Mouse (Mus musculus) c-Kit-positive CD71-negative TER-119-negative erythroid progenitor cells, embryonic 14.5 days (primary cell): ENCODE measurements around the gene Eif2ak2.

ENCODE experiments used
- DNase-seq: peaks from one replicate; pipeline ENCODE4 v3.0.0-alpha.2; 2013; ENCODE audit warnings: low read depth

The Eif2ak2 gene

DNA sequence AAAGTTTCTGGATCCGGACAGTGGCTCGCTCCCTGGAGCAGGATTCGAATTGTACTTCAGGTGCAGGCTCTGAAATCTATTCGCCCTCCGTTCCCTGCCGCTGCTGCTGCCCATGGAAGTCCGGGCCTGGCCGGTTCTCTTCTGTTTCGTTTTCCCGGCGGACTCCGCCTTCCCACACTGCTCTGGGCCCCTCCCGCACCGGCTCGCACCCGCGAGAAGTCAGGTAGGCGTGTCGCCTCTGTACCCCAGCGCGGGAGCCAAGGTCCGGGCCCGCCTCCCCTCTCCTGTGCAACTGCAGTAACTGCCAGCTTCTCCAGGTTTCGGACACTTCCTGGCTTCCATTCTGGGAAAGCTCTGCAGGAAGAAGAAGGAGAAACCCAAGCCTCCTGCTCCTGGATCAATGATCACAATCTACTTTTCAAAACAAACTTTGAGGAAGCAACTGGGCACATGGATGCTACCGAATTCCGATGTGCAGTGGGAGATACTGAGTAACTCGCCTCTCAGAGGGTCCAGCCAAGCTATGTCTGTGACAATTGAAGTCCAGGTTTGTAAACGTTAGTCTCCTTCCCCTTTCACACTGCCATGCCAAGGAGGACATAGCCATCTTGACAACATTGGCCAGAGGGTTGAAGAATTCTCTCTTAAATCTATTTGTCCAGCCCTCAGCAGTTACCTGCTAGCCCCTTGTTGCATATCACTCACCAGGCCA, at the start of gene Eif2ak2:
Gene Eif2ak2, minus strand, starts transcription at position 173 of the 712 bp plus-strand sequence.
- DNase-seq: peak; percentile 60

DNA sequence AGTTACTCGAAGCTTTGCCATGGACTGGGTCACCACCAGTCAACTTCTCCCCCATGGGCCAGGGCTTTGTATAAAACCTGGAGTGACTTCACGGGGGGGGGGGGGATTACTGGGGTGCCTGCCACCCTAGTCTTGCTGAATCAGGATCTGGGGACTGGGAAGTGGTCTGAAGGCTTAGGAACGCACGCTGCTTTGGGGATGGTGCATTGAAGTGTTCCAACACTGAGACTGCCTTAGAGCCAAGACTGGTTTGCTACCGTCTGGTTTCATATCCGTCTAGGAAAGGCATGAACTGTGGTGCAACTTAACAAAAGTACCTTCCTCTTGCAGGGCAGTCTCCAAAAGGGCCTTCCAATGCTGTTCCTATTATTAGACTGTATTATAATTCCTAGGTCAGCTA, 35.3 kb upstream of the Eif2ak2 start:
- no peak for DNase-seq

DNA sequence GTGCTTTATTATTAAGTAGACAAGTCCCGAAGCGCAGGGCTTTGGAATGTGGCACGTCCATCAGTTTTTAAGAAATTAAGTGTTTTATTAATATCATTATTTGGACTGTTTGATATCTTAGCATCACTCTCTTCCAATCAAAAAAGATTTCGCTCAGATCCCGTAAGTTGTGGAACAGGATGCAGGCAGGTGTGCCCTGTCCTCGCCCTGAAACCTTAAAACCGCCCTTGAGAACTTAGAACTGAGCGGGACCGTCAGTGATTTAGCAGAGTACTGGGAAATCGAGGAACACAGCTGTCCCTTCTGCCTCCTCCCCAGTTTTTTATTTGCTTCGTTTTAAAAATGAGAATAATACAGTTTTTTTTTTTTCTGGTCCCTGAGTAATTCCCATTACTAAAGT, 34.5 kb upstream of the Eif2ak2 start:
- DNase-seq: no peak

DNA sequence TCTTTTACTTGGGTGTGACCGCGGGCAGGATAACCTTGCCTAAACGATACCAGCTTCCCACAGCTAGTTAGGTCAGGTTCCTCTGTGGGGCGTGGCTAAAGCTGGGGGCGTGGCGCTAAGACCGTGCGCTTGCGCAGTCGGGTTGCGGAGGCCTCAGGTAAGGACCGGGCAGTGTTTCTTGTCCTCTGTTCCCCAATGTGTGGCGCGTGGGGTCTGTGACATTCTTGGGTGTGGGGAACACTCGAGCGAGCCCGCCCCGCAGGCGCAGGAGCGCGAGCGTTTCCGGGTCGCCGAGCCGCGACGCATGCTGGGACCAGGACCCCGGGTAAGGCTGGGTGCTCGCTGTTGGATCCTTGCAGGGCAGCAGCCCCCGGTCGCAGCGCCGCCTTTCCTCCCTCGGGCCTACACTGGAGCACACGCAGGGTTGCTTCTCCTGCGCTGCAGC, 34.0 kb upstream of the Eif2ak2 start, which contains the start of gene Cebpzos:
Gene Cebpzos, plus strand, starts transcription at position 132 of the 445 bp plus-strand sequence.
- DNase-seq: peak; percentile 79

DNA sequence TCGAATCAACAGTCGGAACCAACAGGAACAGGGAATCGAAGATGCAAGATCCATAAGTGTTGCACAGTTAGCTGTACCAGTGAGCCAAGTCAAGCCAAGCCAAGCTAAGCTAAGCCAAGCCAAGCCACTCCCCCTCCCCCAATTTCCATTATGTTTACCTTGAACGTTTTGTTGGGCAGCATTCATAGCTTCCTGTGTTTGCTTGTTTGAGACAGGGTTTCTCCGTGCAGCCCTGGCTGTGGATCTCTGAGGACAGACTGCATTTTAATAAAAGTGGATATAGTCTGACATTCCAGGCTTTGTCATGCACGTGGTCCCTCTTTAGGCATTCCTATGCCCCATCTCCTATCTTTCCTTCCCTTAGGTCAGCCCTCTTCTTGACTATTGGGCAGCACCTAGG, 33.4 kb upstream of the Eif2ak2 start:
- no peak for DNase-seq

DNA sequence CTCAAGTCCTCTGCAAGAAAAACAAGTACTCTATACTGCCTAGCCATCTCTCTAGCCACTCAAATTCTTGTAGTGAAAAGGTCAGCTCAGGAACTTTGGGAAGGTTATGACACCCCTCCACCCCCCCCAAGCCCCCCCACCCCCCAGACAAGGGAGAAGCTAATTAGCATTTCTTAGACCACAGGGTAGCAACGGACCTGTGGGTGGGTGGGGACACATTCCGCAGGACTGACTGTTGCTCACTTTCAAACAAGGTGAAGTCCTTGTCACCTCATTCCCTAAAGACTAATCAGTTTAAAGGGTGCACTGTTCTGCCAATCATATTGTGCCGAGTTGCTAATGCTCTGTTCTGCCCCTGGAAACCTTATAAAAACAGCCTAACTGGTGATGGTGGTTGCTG, 31.5 kb upstream of the Eif2ak2 start:
- no peak for DNase-seq

DNA sequence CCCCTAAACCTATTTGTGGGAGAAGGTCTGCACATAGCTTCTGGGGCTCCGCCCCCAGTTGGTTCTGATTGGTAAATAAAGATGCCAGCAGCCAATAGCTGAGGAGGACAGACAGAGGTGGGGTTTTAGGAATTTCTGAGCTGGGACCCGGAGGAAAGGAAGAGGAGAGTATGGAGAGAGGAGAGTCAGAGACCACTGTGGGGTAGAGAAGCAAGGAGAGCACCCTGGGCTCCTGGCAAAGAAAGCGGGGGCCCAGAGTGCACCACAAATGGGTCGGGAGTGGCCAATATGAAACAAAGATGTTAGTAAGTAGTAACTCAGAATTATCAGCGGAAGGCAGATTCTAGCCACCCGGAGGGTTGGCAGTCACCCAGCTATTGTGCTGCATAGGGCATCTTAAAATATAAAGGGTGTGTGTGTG, 30.5 kb upstream of the Eif2ak2 start:
- DNase-seq: no peak

DNA sequence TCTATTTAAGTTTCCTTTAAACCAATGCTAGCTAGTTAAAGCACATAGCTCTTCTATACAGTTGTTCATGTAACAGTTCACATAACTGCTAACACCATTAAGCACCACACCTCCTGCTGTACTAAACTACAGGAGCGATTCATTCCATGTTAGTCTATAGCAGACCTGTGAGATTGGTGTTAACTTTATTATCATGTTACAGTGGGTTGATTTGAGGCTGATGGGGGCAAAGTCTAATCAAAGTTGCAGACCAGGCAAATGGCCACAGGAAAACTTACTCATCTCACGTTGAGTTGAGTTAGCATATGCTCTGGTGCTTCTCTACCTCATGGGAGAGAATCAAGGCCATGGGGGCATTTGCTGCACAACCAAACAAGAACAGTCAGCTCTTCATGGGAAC, 27.0 kb upstream of the Eif2ak2 start:
- DNase-seq: no peak

DNA sequence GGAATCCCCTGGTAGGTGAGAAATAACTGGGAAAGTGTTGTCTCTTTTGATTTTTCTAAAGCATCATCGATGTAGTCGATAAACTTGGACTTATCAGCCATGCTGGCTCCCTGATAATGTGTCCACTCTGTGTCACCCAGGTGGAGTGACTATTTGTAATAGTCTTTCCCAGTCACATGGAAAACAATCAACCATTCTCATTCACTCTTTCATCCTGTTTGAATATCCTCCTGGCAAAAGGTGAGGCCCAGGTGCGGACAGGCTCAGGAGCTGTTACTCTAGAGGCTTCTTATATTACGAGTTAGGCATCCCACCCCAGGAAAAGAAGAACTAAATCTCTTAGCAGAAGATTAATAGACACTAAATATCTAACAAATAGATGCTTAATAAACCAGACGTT, 24.5 kb upstream of the Eif2ak2 start, which contains the start of gene Sult6b1:
Gene Sult6b1, minus strand, starts transcription at position 101 of the 400 bp plus-strand sequence.
- no peak for DNase-seq

DNA sequence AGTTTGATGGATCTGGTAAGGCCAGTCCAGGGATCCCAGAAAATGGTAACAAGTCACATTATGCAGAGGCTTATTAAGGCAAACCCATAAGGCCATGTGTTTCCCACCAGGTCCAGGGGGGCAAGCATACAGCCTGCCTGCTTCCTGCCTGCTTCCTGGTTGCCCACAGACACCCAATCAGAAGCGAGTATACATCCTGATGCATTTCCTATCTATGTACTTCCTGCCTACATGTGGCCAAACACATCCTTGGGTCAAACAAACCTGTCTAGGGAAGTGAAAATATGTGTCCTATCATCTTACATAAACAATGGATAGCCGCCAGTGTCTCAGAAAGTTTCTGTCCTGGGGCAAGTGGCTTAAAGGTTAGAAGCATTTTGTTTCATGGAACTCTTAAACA, 20.8 kb upstream of the Eif2ak2 start:
- no peak for DNase-seq

DNA sequence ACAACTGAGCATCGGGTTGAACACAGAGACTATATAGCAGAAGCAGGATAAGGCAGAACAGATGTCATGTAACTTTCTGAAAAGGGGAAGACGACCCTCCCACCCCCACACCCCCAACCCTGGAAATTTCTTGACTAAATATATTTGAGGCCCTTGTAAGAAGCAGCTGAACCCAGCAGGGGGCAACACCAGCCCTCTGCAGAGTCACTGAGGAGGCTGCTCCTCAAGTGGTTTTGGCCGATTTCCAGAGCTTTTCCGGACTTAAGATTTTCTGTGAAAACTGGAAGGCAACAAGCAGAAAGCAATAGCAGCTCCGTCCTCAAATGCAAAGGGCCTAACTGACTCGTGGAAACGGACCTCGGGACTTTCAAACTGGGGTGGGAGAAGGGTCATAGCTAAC, 13.0 kb upstream of the Eif2ak2 start:
- peak; percentile 34 for DNase-seq

DNA sequence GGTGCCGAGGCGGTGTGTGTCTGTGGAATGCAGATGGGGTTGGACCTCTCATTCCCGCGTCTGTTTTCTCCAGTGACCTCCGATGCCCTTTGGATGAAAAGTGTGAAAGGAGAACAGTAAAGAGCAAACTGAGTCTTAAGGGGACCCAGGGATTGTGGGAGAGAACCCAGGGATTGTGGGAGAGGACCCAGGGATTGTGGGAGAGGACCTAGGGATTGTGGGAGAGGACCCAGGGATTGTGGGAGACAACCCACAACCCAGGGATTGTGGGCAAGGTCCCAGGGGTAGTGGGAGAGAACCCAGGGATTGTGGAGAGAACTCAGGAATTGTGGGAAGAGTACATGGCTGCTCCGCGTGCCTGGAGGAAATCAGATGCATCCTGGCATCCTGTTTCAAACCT, 12.6 kb upstream of the Eif2ak2 start:
- DNase-seq: no peak

DNA sequence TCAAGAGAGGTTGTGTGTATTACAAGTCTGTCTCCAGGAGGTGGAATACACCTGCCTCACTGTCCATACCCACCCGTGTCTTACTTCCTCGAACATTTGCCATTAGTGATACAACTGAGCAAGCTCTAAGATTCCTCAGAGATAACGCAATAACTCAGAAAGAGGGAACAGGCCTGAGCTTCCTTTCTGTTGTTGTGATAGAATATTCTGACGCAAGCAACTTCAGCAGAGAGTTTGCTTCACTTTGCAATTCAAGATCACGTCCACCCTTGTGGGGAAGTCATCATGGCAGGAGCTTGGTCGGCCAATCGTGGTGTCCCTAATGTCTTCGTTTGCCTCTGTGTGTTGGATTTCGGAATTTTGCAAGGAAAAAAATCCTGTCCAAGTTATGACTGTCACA, 8.6 kb upstream of the Eif2ak2 start:
- no peak for DNase-seq

DNA sequence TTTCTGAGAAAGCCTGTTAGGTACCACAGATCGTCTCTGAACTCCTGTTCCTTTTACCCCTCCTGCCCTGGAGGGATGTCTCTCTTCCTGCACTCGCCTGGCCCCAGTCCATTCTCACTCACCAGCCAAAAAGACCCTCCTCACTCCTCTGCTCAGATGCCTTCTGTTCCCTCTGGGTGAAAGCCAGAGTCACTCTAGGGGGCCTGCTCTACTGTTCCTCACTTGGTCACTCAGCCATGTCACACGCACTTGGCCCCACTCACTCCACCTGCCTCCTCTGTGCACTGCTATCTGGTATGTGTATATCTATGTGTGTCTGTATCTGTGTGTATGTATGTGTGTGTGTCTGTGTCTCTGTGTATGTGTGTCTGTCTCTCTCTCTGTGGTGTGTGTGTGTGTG, 6.8 kb upstream of the Eif2ak2 start:
- no peak for DNase-seq

DNA sequence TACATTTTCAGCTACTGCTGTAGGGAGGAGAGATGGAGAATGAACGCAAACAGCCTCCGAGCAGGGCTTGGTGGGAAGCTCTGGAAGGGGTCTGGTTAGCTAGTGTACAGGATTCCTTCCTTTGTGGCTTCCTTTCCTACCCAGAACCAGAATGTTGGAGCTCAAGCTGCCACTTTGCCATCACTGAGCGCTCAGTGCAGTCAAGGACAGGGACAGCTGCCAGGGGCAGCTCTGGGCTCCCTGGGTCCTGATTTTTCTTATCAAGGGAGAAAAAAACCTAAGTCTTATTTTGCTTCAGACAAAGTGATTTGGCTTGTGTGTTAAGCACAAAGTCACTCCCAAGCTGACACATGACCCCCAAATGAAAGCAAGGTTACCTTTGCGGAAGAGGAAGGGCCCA, 6.2 kb upstream of the Eif2ak2 start:
- no peak for DNase-seq

DNA sequence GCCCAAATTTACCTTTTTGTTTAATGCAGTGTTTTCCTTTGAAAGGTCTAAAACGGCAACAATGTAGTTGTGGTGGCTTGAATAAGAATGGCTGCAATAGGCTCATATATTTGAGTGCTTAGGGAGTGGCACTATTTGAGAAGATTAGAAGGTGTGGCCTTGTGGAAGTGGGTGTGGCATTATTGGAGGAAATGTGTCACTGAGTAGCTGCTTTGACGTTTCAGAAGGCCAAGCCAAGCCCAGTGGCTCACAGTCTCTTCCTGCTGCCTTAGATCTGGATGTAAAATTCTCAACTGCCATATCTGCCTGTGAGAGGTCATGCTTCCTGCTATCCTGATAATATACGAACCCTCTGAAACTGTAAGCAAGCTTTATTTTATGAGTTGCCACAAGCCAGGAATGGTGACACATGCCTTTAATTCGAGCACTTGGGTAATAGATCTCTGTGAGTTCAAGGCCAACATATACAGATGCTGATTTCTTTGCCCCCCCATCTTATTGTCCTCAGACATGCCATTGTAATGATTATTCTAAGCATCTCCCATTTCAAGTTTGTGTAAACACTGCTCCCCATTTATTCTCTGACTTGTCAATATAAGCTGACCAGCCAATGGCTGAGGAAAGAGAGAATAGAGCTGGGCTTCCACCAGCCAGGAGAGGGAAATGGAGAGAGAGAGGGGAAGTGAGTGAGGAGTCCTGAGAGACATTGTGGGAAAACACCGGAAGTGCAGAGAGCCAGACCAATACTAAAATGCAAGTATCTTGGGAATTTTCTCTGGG, 3.1 kb upstream of the Eif2ak2 start:
- DNase-seq: no peak

DNA sequence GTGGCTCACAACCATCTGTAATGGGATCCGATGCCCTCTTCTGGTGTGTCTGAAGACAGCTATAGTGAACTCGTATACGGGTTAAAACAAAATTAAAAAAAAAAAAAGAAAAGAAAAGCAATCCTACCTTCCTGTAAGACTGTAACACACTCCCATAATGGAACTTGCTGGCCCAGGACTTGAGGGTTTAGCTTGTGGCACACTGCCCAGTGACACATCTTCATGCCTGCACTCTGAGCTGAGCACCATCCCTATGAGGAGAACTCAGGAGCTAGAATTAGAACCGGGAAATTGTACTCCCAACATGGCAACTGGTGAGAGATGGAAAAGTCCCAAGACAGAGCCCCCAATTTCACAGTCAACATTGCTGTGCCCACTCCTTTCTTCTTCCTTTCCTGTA, 918 bp upstream of the Eif2ak2 start:
- no peak for DNase-seq

DNA sequence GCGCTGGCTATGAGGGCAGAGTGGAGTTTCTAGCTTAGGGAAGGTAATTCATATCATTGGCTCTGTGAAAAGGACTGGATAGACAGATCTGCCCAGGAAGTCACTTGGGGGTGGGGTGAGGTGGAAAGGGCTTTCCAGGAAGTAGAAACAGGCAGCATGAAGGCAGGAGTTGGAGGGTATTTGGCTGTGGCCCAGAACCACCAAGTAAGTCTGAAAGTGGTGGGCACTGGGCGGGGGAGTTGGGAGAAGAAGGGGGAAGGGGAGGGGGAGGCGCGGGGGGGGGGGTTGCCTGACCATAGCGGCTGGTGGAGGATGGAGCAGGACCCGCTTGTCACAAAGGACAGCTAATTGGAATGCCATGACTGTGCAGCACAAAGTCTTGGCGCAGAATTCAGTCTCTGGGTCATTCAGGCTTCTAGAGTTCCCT, 482 bp downstream of the Eif2ak2 start:
- no peak for DNase-seq

DNA sequence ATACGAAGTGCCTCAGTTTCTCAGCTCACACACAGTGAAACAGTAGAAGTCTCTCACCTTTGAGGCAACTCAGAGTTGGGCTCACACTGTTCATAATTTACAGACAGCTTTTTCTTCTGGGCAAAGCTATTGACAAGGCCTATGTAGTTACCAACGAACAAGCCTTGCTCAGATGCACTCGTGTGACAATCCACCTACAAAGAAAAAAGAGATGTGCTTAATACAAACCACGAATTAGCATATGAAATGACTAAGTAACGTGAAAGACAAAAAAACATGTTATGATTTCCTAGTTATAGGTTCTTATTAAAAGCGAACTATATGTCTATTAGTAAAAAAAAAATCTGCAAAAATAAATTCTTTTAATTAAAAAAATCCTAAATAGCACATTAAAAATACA, 8.5 kb downstream of the Eif2ak2 start:
- no peak for DNase-seq

DNA sequence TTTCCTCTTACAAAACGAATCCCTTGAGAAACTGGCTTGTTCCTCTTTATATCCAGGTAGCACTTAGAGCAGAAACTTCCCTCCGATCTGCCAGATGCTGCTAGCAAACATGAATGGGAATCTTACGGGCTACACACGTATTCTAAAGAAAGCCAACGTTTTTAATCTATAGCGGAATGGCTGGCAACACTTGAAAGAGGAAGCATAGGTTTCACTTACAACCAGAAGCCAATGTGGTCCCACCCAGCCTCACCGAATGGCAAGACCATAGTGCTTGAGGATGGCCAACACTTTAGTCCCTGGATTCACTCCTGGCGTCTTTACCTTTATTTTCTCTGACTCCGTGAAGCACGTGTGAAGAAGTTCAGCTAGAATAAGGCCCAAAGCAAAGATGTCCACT, 26.1 kb downstream of the Eif2ak2 start:
- DNase-seq: no peak

DNA sequence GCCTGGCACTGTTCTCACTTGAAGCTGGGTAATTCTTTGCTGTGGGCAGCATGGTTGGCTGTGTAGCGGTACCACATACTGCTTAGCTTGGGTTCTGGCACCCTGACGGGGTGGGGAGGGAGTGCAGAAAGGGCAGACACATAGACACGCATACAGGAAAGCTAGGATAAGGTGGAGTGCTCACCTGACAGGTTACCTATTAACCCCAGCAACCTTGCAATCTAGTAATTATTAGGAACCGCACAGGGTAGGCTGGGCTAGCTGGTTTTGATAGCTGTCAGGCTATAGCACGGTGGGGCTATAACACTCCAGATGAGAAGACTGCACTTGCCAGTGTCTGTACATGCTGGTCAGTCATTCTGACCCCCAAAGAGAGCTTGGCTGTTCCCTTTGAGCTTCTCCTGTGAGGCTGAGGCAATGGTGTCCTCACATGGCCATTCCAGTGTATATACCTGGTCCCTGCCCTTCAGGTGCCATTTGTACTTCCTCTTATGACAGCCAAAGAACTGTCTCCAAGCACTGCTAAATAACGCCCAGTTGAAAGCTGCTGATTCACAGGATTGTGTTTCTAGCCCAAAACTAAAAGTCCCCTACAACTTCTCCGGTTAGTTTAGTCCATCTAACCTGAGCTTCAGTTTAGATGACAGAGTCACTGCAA, 40.0 kb downstream of the Eif2ak2 start:
- DNase-seq: no peak

DNA sequence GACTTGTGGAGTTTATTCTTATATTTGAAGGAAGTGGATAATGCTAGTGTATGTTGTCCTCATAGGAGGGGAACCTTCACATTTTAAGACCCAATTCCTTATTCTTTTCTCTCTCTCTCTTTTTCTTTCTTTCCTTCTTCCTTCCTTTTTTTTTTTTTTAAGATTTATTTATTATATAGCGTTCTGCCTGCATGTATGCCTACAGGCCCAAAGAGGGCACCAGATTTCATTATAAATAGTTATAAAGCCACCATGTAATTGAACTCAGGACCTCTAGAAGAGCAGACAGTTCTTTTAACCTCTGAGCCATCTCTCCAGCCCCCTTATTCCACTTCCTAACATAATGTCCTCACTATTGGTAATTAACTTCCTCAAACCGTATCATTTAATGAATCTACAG, 46.3 kb downstream of the Eif2ak2 start:
- DNase-seq: peak; percentile 6
